Mouse (Mus musculus): ENCODE measurements around the gene Hoxa3.

The Hoxa3 gene

GRCm38 (mm10) chr6:52232568-52232965 is 19.4 kb upstream of the Hoxa3 start:
- no peak for DNase-seq (ENCODE audit: low spot score)

GRCm38 (mm10) chr6:52231885-52232567 is 18.9 kb upstream of the Hoxa3 start:
- DNase-seq (ENCODE audit: low spot score) = no peak

GRCm38 (mm10) chr6:52230516-52231165 is 17.5 kb upstream of the Hoxa3 start, which contains the start of gene Hoxa9:
Hoxa9 (minus strand) TSS chr6:52231089.
- no peak for DNase-seq (ENCODE audit: low spot score)

- DNase-seq (ENCODE audit: low spot score) = no peak
Observed at GRCm38 (mm10) chr6:52229558-52230416, 16.7 kb upstream of the Hoxa3 start.

- DNase-seq (ENCODE audit: low spot score) = no peak
Observed at GRCm38 (mm10) chr6:52228475-52229465, 15.6 kb upstream of the Hoxa3 start.

- DNase-seq (ENCODE audit: low spot score) = no peak
Observed at GRCm38 (mm10) chr6:52227470-52228222, 14.5 kb upstream of the Hoxa3 start.

GRCm38 (mm10) chr6:52226569-52227257 is 13.6 kb upstream of the Hoxa3 start:
- no peak for DNase-seq (ENCODE audit: low spot score)

- no peak for DNase-seq (ENCODE audit: low spot score)
Observed at GRCm38 (mm10) chr6:52225612-52226568, 12.8 kb upstream of the Hoxa3 start.

GRCm38 (mm10) chr6:52224895-52225611 is 11.9 kb upstream of the Hoxa3 start:
- DNase-seq (ENCODE audit: low spot score) = no peak

- DNase-seq (ENCODE audit: low spot score) = no peak
Observed at GRCm38 (mm10) chr6:52223939-52224760, 11.0 kb upstream of the Hoxa3 start.

GRCm38 (mm10) chr6:52222729-52223128 is 9.6 kb upstream of the Hoxa3 start:
- no peak for DNase-seq (ENCODE audit: low spot score)

- no peak for DNase-seq (ENCODE audit: low spot score)
Observed at GRCm38 (mm10) chr6:52221993-52222685, 9.0 kb upstream of the Hoxa3 start.

GRCm38 (mm10) chr6:52221337-52221992 is 8.3 kb upstream of the Hoxa3 start, which contains the start of gene Hoxa7:
Hoxa7 (minus strand) TSS chr6:52221854.
- DNase-seq (ENCODE audit: low spot score) = peak; percentile 65

- no peak for DNase-seq (ENCODE audit: low spot score)
Observed at GRCm38 (mm10) chr6:52220865-52221310, 7.8 kb upstream of the Hoxa3 start.

GRCm38 (mm10) chr6:52220003-52220864 is 7.1 kb upstream of the Hoxa3 start:
- DNase-seq (ENCODE audit: low spot score) = no peak

Data from ovary, adult 18-20 months (tissue).